Mouse (Mus musculus): ENCODE results near the gene Smg1.

- no peak for TF ChIP-seq POLR2A (IDR thresholded peaks at IDR 0.05; ENCODE audit: borderline replicate concordance, insufficient read depth, low read length)
- no peak for TF ChIP-seq CTCF (IDR thresholded peaks at IDR 0.05; ENCODE audit: borderline replicate concordance, insufficient read depth, low read depth, low read length)
Observed at GRCm38 (mm10) chr7:118097615-118098014, 145.9 kb downstream of the Smg1 start.

Measured in cerebellum, adult 2 months (tissue).